In the genomic region with DNA sequence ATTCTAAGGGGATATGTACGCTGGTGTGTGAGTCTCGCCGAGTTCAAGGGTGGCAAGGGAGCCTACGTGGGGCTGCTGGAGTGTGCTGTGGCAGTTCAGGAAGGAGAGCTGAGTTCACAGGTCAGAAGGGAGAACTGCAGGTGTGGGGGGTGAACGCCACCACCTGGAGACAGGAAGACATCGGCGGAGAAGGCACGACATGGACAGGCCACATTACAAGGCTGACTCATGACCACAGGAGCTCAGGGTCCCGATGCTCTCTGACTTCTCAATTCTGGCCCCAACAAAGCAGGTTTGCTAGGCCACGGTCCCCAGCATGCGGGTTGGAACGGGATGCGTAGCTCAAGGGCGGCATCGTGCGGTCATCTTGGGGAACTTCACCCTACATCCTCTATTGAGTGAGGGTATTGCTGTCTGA, we compare ENCODE assay signal across 9 mouse cellular contexts. TPM values are rescaled to one million over a fixed set of nuclear protein-coding genes. Genes with fewer than 3 reads are reported as not detected.
DNase-seq lines count a peak whose midpoint lies in the region; ATAC-seq and TF ChIP-seq lines count a peak whose summit lies in the region.
"Had no signal": no experiment of that assay in that cellular context is flagged by ENCODE, and none has a peak within 500 bp of the region (broad histone marks: within the 10 kb centered on the region; RNA-seq: fewer than 3 reads in every experiment).

No protein-coding gene starts in this region.

- ATAC-seq in embryonic facial prominence, embryonic 13.5 days (ENCODE audit: insufficient number of reproducible peaks, insufficient read depth, low FRiP score, low TSS enrichment, low read depth): peak; percentile 66; the same call in 1 of the 2 replicates
- no peak for ATAC-seq in heart, embryonic 11.5 days (replicated peaks; ENCODE audit: insufficient number of reproducible peaks, low FRiP score, low TSS enrichment)
- peak; percentile 57; the same call in 1 of the 2 replicates for ATAC-seq in kidney, embryonic 16.5 days (ENCODE audit: low FRiP score, low TSS enrichment)
- ATAC-seq in neural tube, embryonic 14.5 days (ENCODE audit: low read depth): peak; percentile 68

- peaks cover 2 to 12% of the 10 kb centered on the region in 2 experiments; a peak in 2 of 4 replicates for H3K4me1 ChIP-seq in CH12.LX (ENCODE audit: control insufficient read depth in 1 of 2, insufficient read depth in 2 of 2)
- H3K4me1 ChIP-seq in embryonic facial prominence, embryonic 13.5 days: peaks cover 8% of the 10 kb centered on the region; the same call in 1 of the 2 replicates
- no peaks in the 10 kb centered on the region for H3K4me1 ChIP-seq in heart, embryonic 11.5 days (ENCODE audit: control insufficient read depth, insufficient read depth, low read length)
- peaks cover 7% of the 10 kb centered on the region; the same call in 1 of the 2 replicates for H3K4me1 ChIP-seq in kidney, embryonic 16.5 days (ENCODE audit: insufficient read depth, low read length)
- H3K4me1 ChIP-seq in neural tube, embryonic 14.5 days (ENCODE audit: control insufficient read depth, insufficient read depth, low read length): peaks cover 4% of the 10 kb centered on the region; the same call in 1 of the 2 replicates
- no peaks in the 10 kb centered on the region; the same call in 1 of the 2 replicates for H3K4me1 ChIP-seq in thymus, adult 2 months (replicated peaks; ENCODE audit: control insufficient read depth, insufficient read depth, low read length)

- DNase-seq in CH12.LX (ENCODE audit: extremely low read depth): peak; percentile 83
- DNase-seq in adrenal gland, postnatal 36 days: peak; percentile 80 to 81
- peak; percentile 31 to 40 for DNase-seq in lung, adult 18-20 months
- peak; percentile 64 for DNase-seq in thymus, adult 2 months

- no peaks in the 10 kb centered on the region for H3K36me3 ChIP-seq in CH12.LX (replicated peaks in 1 of 2; ENCODE audit: control insufficient read depth in 1 of 2, insufficient read depth in 1 of 2, low read length in 1 of 2)
- no peaks in the 10 kb centered on the region for H3K36me3 ChIP-seq in embryonic facial prominence, embryonic 13.5 days
- no peaks in the 10 kb centered on the region for H3K36me3 ChIP-seq in heart, embryonic 11.5 days (ENCODE audit: control insufficient read depth, insufficient read depth, low read length)
- H3K36me3 ChIP-seq in kidney, embryonic 16.5 days (ENCODE audit: insufficient read depth, low read length): no peaks in the 10 kb centered on the region
- no peaks in the 10 kb centered on the region for H3K36me3 ChIP-seq in neural tube, embryonic 14.5 days (ENCODE audit: control insufficient read depth, insufficient read depth, low read length)
- no peaks in the 10 kb centered on the region for H3K36me3 ChIP-seq in thymus, adult 2 months (ENCODE audit: control insufficient read depth, insufficient read depth, low read length)

- no peak overlapping the region for H3K27ac ChIP-seq in CH12.LX (ENCODE audit: insufficient read depth, low read depth)
- no peak overlapping the region for H3K27ac ChIP-seq in embryonic facial prominence, embryonic 13.5 days
- H3K27ac ChIP-seq in heart, embryonic 11.5 days (ENCODE audit: low read depth, low read length): no peak overlapping the region
- no peak overlapping the region for H3K27ac ChIP-seq in kidney, embryonic 16.5 days (ENCODE audit: low read length)
- no peak overlapping the region for H3K27ac ChIP-seq in neural tube, embryonic 14.5 days (ENCODE audit: low read depth, low read length)
- H3K27ac ChIP-seq in thymus, adult 2 months (ENCODE audit: control insufficient read depth, insufficient read depth, low read length): no peak overlapping the region

- no peak for TF ChIP-seq EP300 in CH12.LX (IDR thresholded peaks at IDR 0.05; ENCODE audit: low read length)

- H3K4me3 ChIP-seq in CH12.LX (replicated peaks in 1 of 3; ENCODE audit: low read depth in 2 of 3, low read length in 2 of 3, poor library complexity in 1 of 3): peak overlapping the region in 1 of 3 experiments; percentile 20
- H3K4me3 ChIP-seq in embryonic facial prominence, embryonic 13.5 days: no peak overlapping the region
- H3K4me3 ChIP-seq in heart, embryonic 11.5 days (ENCODE audit: low read depth, low read length): no peak overlapping the region
- no peak overlapping the region for H3K4me3 ChIP-seq in kidney, embryonic 16.5 days (ENCODE audit: low read length)
- H3K4me3 ChIP-seq in neural tube, embryonic 14.5 days (ENCODE audit: low read depth, low read length): no peak overlapping the region
- H3K4me3 ChIP-seq in thymus, adult 2 months (ENCODE audit: control insufficient read depth, insufficient read depth, low read length): no peak overlapping the region

- peak; percentile 93 to 96 for TF ChIP-seq CTCF in CH12.LX (conservative IDR thresholded peaks at IDR 0.05 in 1 of 2, IDR thresholded peaks at IDR 0.05 in 1 of 2; ENCODE audit: low read depth in 2 of 2, low read length in 2 of 2)
- TF ChIP-seq CTCF in thymus, adult 2 months (IDR thresholded peaks at IDR 0.05; ENCODE audit: borderline replicate concordance, control insufficient read depth, extremely low read depth, insufficient read depth, low read length, poor library complexity): peak; percentile 87; the same call in 1 of the 2 replicates

- dilution Hi-C loops in CH12.LX (cut with MboI; ENCODE audit: extremely low pct_ligation_motif_present, extremely low pct_unique_long_range_greater_than_20kb, low sequenced_read_pairs): no loop called here

- no peak for TF ChIP-seq POLR2A in CH12.LX (IDR thresholded peaks at IDR 0.05; ENCODE audit: low read depth, low read length)
- TF ChIP-seq POLR2A in thymus, adult 2 months (IDR thresholded peaks at IDR 0.05; ENCODE audit: control insufficient read depth, extremely low read depth, insufficient read depth, low read length, poor library complexity): no peak

- WGBS in embryonic facial prominence, embryonic 13.5 days: 8% methylated on average over 16 of the region's 16 CpGs
- WGBS in heart, embryonic 11.5 days (ENCODE audit: insufficient replicate concordance): 5% methylated on average over 16 of the region's 16 CpGs
- 6% methylated on average over 16 of the region's 16 CpGs for WGBS in kidney, embryonic 16.5 days
- 7% methylated on average over 16 of the region's 16 CpGs for WGBS in neural tube, embryonic 14.5 days
- 3% methylated on average over 16 of the region's 16 CpGs for WGBS in thymus, adult 2 months

- no peaks in the 10 kb centered on the region for H3K9me3 ChIP-seq in CH12.LX (replicated peaks; ENCODE audit: low read length)
- H3K9me3 ChIP-seq in embryonic facial prominence, embryonic 13.5 days: no peaks in the 10 kb centered on the region
- no peaks in the 10 kb centered on the region for H3K9me3 ChIP-seq in heart, embryonic 11.5 days (replicated peaks; ENCODE audit: control insufficient read depth, low read length)
- H3K9me3 ChIP-seq in kidney, embryonic 16.5 days (ENCODE audit: low read length): no peaks in the 10 kb centered on the region
- H3K9me3 ChIP-seq in neural tube, embryonic 14.5 days (ENCODE audit: control insufficient read depth, low read length): no peaks in the 10 kb centered on the region

- peak overlapping the region; percentile 73 for H3K4me2 ChIP-seq in CH12.LX (ENCODE audit: insufficient read depth, low read depth, poor library complexity, severe bottlenecking)
- H3K4me2 ChIP-seq in embryonic facial prominence, embryonic 13.5 days: peak overlapping the region; percentile 48
- H3K4me2 ChIP-seq in heart, embryonic 11.5 days: peak overlapping the region; percentile 31
- peak overlapping the region; percentile 22 for H3K4me2 ChIP-seq in kidney, embryonic 16.5 days (replicated peaks; ENCODE audit: low read depth, low read length)
- H3K4me2 ChIP-seq in neural tube, embryonic 14.5 days (ENCODE audit: low read depth, low read length): peak overlapping the region; percentile 12; the same call in 1 of the 2 replicates

- H3K9ac ChIP-seq in CH12.LX (ENCODE audit: insufficient read depth, low read depth): no peak overlapping the region
- H3K9ac ChIP-seq in embryonic facial prominence, embryonic 13.5 days: no peak overlapping the region
- H3K9ac ChIP-seq in heart, embryonic 11.5 days (ENCODE audit: low read depth, low read length): no peak overlapping the region
- no peak overlapping the region for H3K9ac ChIP-seq in kidney, embryonic 16.5 days (replicated peaks; ENCODE audit: low read length)
- no peak overlapping the region for H3K9ac ChIP-seq in neural tube, embryonic 14.5 days (replicated peaks; ENCODE audit: low read depth, low read length)

- H3K27me3 ChIP-seq in CH12.LX (replicated peaks): peaks cover 68% of the 10 kb centered on the region
- H3K27me3 ChIP-seq in embryonic facial prominence, embryonic 13.5 days: peaks cover 43% of the 10 kb centered on the region
- H3K27me3 ChIP-seq in heart, embryonic 11.5 days (ENCODE audit: control insufficient read depth, insufficient read depth, low read length): peaks cover 46% of the 10 kb centered on the region
- peaks cover 5% of the 10 kb centered on the region; the same call in 1 of the 2 replicates for H3K27me3 ChIP-seq in kidney, embryonic 16.5 days (ENCODE audit: insufficient read depth, low read length)
- H3K27me3 ChIP-seq in neural tube, embryonic 14.5 days (ENCODE audit: control insufficient read depth, insufficient read depth, low read length): no peaks in the 10 kb centered on the region
- H3K27me3 ChIP-seq in thymus, adult 2 months (ENCODE audit: control insufficient read depth, insufficient read depth, low read length): no peaks in the 10 kb centered on the region

- in situ Hi-C loops in CH12.LX (cut with MboI; ENCODE audit: low pct_ligation_motif_present, low pct_unique_long_range_greater_than_20kb, low sequenced_read_pairs): loop anchor here (5.0 to 25.0 kb wide), 3 partner anchors 77 to 612 kb away; a partner anchor contains a TSS

- TF ChIP-seq RAD21 in CH12.LX (IDR thresholded peaks at IDR 0.05; ENCODE audit: low read depth, low read length): peak; percentile 99

- no peaks in the 10 kb centered on the region for H3K79me2 ChIP-seq in CH12.LX (replicated peaks; ENCODE audit: control insufficient read depth, extremely low read depth, insufficient read depth, poor library complexity, severe bottlenecking)

TF ChIP-seq in CH12.LX, 34 proteins besides CTCF, POLR2A, EP300 and RAD21 (continues in another document):
- TF ChIP-seq POLR2AphosphoS2 (IDR thresholded peaks at IDR 0.05; ENCODE audit: low read depth, low read length) (no peak), MXI1 (IDR thresholded peaks at IDR 0.05; ENCODE audit: low read depth, low read length) (peak; percentile 32; the same call in 1 of the 2 replicates), GABPA (IDR thresholded peaks at IDR 0.05; ENCODE audit: insufficient replicate concordance, low read depth, low read length) (no peak), BHLHE40 (IDR thresholded peaks at IDR 0.05; ENCODE audit: low read depth, low read length) (no peak; the same call in 1 of the 2 replicates)

RNA-seq across cellular contexts. Expression of a gene that starts 36.0 kb away (rescaled TPM):
- total RNA-seq in CH12.LX (2012; rRNA removed): not detected in 2 replicates
- total RNA-seq in CH12.LX (2014; rRNA removed): not detected in 2 replicates
- not detected in 2 replicates for polyA plus RNA-seq in CH12.LX (2012; ENCODE audit: insufficient read length, low read depth)
- total RNA-seq in adrenal gland, postnatal 36 days (2021): 10 to 100 TPM in 1 of 2 experiments, 1 to 10 TPM in 1; 1.5 to 15.6 TPM
- polyA plus RNA-seq in embryonic facial prominence, embryonic 13.5 days (2015; fragmentation: Nextera tagmentation; extraction: Ambion mirVana): not detected in 2 replicates
- not detected in 2 replicates for polyA plus RNA-seq in heart, embryonic 11.5 days (2014; fragmentation: Nextera tagmentation; extraction: Ambion mirVana)
- polyA plus RNA-seq in kidney, embryonic 16.5 days (2015; fragmentation: Nextera tagmentation; extraction: Ambion mirVana): not detected in 2 replicates
- polyA plus RNA-seq in neural tube, embryonic 14.5 days (2014; fragmentation: Nextera tagmentation; extraction: Ambion mirVana): 0.05 TPM in 1 of 2 replicates, not detected in the other
- 1.3 and 3.0 TPM in 2 replicates for polyA plus RNA-seq in thymus, adult 2 months (2012; rRNA removed)
- total RNA-seq: left cerebral cortex, adult 8-10 months had no signal

Comparison
In these comparisons a context has a peak if more than half of its experiments do, and no peak if none do; other contexts are left out.
1. H3K4me2 ChIP-seq: peak in every context shown above with its lines; median percentile 73 in CH12.LX; 48 in embryonic facial prominence, embryonic 13.5 days; 31 in heart, embryonic 11.5 days; 22 in kidney, embryonic 16.5 days; 12 in neural tube, embryonic 14.5 days.